Mouse (Mus musculus) hindbrain, embryonic 16.5 days (tissue): Measurements from ENCODE around the gene Stoml3. TPM values are rescaled to one million over a fixed set of nuclear protein-coding genes. Genes with fewer than 3 reads are reported as not detected.

Source experiments
- ATAC-seq: fragments of 200-750 bp; cut with Nextera tagmentation; 2 replicates; pipeline ENCODE4 v1.8.0; 2017; ENCODE audit warnings: moderate TSS enrichment, moderate library complexity
- H3K27ac ChIP-seq: fragments of 300-500 bp; sonication (generic); 2 replicates; pipeline ENCODE4 v1.5.1; 2014; ENCODE audit warnings: low read depth, mild to moderate bottlenecking, control low read depth, low read length, moderate library complexity
- H3K27me3 ChIP-seq: fragments of 300-500 bp; sonication (generic); replicated peaks from 2 replicates; pipeline ENCODE4 v1.6.1; 2014; ENCODE audit warnings: low read length; ENCODE audit not compliant: control insufficient read depth, insufficient read depth
- H3K36me3 ChIP-seq: fragments of 300-500 bp; sonication (generic); 2 replicates; pipeline ENCODE4 v1.6.1; 2014; ENCODE audit warnings: mild to moderate bottlenecking, low read length, moderate library complexity, mixed read lengths; ENCODE audit not compliant: control insufficient read depth, insufficient read depth
- H3K4me1 ChIP-seq: fragments of 300-500 bp; sonication (generic); 2 replicates; pipeline ENCODE4 v1.6.1; 2014; ENCODE audit warnings: low read depth, low read length; ENCODE audit not compliant: control insufficient read depth, insufficient read depth
- H3K4me2 ChIP-seq: fragments of 300-500 bp; sonication (generic); 2 replicates; pipeline ENCODE4 v1.6.1; 2014; ENCODE audit warnings: mild to moderate bottlenecking, low read length, control low read depth, moderate library complexity
- H3K4me3 ChIP-seq: fragments of 300-500 bp; sonication (generic); 2 replicates; pipeline ENCODE4 v1.5.1; 2014; ENCODE audit warnings: mild to moderate bottlenecking, low read length, control low read depth, moderate library complexity
- H3K9ac ChIP-seq: fragments of 300-500 bp; sonication (generic); 2 replicates; pipeline ENCODE4 v1.6.1; 2014; ENCODE audit warnings: low read depth, mild to moderate bottlenecking, control low read depth, low read length, moderate library complexity
- H3K9me3 ChIP-seq: fragments of 300-500 bp; sonication (generic); 2 replicates; pipeline ENCODE4 v1.6.1; 2014; ENCODE audit warnings: mild to moderate bottlenecking, low read length, moderate library complexity; ENCODE audit not compliant: control insufficient read depth
- WGBS: fragments of 180-500 bp; shearing (Covaris S2); extraction: QIAGEN DNeasy Blood & Tissue Kit; methylation state at CpG from one replicate; pipeline ENCODE4 v1.1.7; 2014; 5-methylcytosine and 5-hydroxymethylcytosine counted together
- polyA plus RNA-seq: library from polyadenylated mRNA; unstranded; fragments of >200 nt; fragmentation: Nextera tagmentation; extraction: Ambion mirVana; gene quantifications from 2 replicates; pipeline ENCODE4 v1.2.1, GENCODE M21; 2015

Stoml3 gene
- polyA plus RNA-seq, 1 experiment from 2014 or later, result not detected

DNA sequence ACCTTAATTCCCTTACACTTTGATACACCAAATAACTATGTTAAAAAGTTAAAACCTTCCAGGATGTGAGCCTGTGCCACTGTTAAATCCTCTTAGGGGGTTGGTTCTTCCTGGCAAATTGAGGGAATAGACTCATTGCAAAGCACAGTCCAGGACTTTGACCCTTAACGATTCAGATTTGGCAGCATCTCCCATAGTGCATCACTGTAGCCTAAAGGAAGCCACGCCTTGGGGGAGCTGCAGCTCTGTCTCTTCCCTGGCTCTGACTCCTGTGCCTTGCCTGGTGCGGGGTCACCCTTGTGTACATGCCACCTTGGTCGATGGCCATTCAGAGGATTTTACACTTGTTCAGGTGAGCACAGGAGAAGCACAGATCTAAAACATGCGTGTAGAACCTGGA, 18.8 kb upstream of the Stoml3 start:
- H3K4me1 ChIP-seq, result peaks cover 23% of the 10 kb centered on the region
- H3K9ac ChIP-seq, result no peak overlapping the region
- no peak overlapping the region for H3K4me3 ChIP-seq
- no peak for ATAC-seq
- H3K4me2 ChIP-seq, result no peak overlapping the region
- H3K27ac ChIP-seq, result no peak overlapping the region
- H3K9me3 ChIP-seq, result no peaks in the 10 kb centered on the region
- peaks cover 21% of the 10 kb centered on the region for H3K36me3 ChIP-seq
- 89% methylated on average over 5 of the region's 5 CpGs for WGBS
- no peaks in the 10 kb centered on the region for H3K27me3 ChIP-seq

DNA sequence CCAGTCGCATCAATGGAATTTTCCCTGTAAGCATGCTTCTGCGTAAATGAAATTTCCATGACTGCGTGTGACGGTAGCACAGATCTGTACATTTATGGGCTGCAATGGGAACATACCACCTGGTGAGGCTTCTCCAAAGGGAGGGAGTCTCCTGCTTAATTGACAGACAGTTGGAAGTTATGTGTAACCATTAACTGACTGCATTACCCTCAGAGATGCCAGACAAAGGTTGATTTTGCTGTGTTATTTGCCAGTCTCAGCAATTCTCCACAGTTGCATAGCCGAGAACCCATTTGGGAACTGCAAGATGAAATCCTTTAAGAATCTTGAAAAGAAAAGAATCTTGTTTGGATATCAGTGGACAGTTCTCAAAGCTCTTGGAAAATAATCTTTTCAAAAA, 16.4 kb upstream of the Stoml3 start:
- no peak overlapping the region for H3K27ac ChIP-seq
- WGBS, result 89% methylated on average over 5 of the region's 5 CpGs
- peaks cover 28% of the 10 kb centered on the region for H3K36me3 ChIP-seq

DNA sequence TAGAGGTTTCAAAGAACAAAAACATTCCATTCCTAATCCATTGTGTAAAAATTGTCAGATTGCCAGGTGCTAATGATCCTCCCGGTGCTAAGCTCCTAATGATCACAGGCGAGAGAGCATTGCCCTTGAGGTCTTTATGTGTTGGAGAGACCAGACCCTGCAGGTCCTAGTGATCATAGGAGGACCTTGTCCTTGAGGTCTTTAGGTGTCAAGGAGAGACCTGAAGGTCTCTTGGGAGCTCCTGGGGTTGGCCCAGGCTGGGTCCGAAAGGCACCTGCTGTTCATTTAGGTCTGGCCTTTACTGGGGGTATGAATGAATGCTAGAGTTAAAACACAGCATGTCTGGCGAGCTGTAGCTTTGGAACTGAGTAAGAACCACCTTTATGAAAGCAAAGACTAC, 14.3 kb upstream of the Stoml3 start:
- WGBS, result 64% methylated on average over 4 of the region's 4 CpGs

More for the DNA sequence above, 16.4 kb upstream of the Stoml3 start:
- Histone ChIP-seq H3K4me1 (peaks cover 2% of the 10 kb centered on the region), H3K9ac (no peak overlapping the region), H3K9me3 (no peaks in the 10 kb centered on the region), H3K4me3 (no peak overlapping the region), H3K4me2 (no peak overlapping the region), H3K27me3 (no peaks in the 10 kb centered on the region)
- ATAC-seq, result no peak

DNA sequence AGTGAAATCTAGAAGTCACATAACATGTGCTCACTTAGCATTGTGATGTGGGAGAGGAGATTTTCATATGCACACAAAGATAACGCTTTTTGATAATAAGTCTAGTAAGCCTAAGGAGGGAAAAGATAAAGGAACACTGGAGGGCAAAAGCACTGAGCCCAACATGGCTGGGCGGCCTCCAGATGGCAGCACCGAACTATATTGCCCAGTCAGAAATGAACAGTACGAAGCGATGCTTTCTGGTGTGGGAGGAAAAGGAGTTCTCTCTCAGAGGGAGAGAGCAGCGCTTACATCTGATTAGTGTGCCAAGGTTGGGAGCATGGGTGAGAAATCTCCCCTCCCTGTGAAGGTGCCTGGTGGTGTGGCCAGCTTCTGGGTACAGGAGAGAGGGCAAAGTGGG, 12.6 kb upstream of the Stoml3 start:
- H3K36me3 ChIP-seq, result peaks cover 55% of the 10 kb centered on the region
- no peak overlapping the region for H3K27ac ChIP-seq
- H3K9ac ChIP-seq, result no peak overlapping the region
- no peak overlapping the region for H3K4me2 ChIP-seq
- H3K4me3 ChIP-seq, result no peak overlapping the region
- no peaks in the 10 kb centered on the region for H3K9me3 ChIP-seq
- no peaks in the 10 kb centered on the region for H3K27me3 ChIP-seq
- WGBS, result 52% methylated on average over 6 of the region's 6 CpGs
- peak; percentile 70 for ATAC-seq
- no peaks in the 10 kb centered on the region for H3K4me1 ChIP-seq

More for the DNA sequence above, 14.3 kb upstream of the Stoml3 start:
- Histone ChIP-seq H3K9me3 (no peaks in the 10 kb centered on the region), H3K36me3 (peaks cover 48% of the 10 kb centered on the region), H3K4me1 (no peaks in the 10 kb centered on the region; the same call in 1 of the 2 replicates), H3K27ac (no peak overlapping the region), H3K27me3 (no peaks in the 10 kb centered on the region), H3K4me2 (no peak overlapping the region), H3K4me3 (no peak overlapping the region), H3K9ac (no peak overlapping the region)
- no peak for ATAC-seq

DNA sequence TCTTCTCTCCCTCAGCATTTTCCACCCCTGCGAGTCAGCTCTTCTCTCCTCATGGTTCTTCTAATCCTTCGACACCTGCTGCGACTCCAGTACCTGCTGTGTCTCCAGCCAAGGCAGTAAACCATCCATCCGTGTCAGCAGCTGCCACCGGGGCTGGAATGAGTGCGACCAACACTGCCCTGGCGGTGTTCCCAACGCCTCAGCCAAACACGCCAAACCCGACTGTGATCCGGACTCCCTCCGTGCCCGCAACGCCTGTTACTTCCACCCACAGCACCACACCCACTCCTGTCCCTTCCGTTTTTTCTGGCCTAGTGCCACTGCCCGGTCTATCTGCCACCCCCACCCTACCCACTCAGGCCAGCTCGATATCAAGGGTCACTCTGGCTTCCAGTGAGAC, 11.0 kb upstream of the Stoml3 start:
- WGBS, result 78% methylated on average over 17 of the region's 17 CpGs
- H3K4me3 ChIP-seq, result no peak overlapping the region
- peak; percentile 61; the same call in 1 of the 2 replicates for ATAC-seq
- no peaks in the 10 kb centered on the region for H3K9me3 ChIP-seq
- H3K4me1 ChIP-seq, result no peaks in the 10 kb centered on the region
- H3K9ac ChIP-seq, result no peak overlapping the region
- peaks cover 56% of the 10 kb centered on the region for H3K36me3 ChIP-seq
- no peaks in the 10 kb centered on the region for H3K27me3 ChIP-seq
- H3K27ac ChIP-seq, result no peak overlapping the region
- H3K4me2 ChIP-seq, result no peak overlapping the region

DNA sequence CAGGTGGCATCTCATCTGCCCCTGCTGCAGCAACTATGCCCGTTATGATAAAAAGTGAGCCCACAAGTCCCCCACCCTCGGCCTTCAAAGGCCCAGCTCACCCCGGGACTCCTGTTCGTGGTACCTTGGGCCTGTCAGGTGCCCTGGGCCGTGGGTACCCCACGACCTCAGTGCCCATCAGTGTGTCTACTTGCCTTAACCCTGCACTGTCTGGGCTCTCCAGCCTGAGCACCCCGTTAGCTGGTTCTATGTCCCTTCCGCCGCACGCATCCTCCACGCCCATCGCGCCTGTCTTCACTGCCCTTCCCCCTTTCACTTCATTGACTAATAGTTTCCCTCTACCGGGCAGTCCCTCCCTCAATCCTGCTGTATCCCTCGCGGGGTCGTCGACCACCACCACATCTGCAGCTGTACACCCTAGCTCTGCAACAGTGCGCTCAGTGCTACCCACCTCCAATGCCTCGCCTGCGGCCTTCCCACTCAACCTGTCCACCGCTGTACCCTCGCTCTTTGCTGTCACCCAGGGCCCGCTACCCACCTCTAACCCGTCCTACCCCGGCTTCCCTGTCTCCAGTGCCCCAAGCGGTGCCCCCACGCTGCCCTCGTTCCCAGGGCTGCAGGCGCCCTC, 9.9 kb upstream of the Stoml3 start:
- 97% methylated on average over 30 of the region's 30 CpGs for WGBS
- Histone ChIP-seq H3K4me2 (no peak overlapping the region), H3K27ac (no peak overlapping the region), H3K4me3 (no peak overlapping the region), H3K36me3 (peaks cover 47% of the 10 kb centered on the region), H3K9me3 (no peaks in the 10 kb centered on the region), H3K9ac (no peak overlapping the region), H3K27me3 (no peaks in the 10 kb centered on the region), H3K4me1 (no peaks in the 10 kb centered on the region)
- 0 out of 2 replicates have a peak, but pooled peaks have one; percentile 21 for ATAC-seq

DNA sequence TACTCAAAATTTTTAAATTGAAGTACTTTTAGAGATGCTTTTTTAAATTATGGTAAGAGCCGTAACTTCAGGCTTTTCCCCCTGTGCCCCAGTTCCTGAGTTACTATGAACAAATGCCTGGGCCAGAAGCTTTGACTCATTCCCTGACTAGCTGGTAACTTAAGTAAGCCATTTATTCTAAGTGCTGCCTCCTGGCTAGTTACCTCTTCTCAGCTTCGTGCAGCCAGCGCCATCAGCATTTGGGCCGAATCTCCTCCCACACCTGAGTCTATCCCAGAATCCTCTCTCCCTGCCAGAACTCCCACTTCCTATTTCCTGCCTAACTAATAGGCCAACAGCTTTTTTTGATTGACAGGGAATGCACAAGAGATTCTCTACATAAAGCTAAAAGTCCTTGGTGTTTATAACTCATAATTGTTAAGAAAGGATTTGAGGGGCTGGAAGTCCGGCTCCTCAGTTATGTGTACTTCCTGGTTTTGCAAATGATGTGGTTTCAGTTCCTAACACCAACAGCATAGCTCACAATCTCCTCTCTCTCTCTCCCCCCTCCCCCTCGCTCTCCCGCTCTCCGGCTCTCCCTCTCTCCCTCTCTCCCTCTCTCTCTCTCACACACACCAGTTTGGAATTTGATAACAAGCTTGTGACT, 4.9 kb upstream of the Stoml3 start:
- H3K4me3 ChIP-seq, result no peak overlapping the region
- WGBS, result 93% methylated on average over 8 of the region's 8 CpGs
- no peaks in the 10 kb centered on the region for H3K9me3 ChIP-seq
- H3K4me1 ChIP-seq, result no peaks in the 10 kb centered on the region
- H3K4me2 ChIP-seq, result no peak overlapping the region
- no peak for ATAC-seq
- no peaks in the 10 kb centered on the region for H3K27me3 ChIP-seq
- no peak overlapping the region for H3K27ac ChIP-seq
- H3K9ac ChIP-seq, result no peak overlapping the region
- H3K36me3 ChIP-seq, result peaks cover 24% of the 10 kb centered on the region

DNA sequence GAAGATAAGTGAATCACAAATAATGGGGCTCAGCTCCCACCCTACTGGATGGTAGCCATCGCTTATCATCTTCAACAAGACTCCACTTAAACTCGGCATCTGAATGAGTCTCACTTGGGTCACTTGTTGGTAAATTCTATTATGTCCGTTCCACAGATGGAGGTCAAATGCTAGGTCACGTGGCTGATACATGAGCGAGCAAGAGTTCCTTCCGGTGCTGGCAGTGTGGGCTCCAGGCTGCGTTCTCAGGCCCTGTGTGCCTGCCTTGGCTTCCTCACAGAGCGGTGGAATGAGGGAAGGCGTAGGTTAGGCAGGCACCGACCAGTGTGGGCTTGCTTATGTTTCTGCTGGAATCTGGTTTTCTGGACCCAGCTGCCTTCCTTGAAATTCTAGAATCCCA, 1.9 kb upstream of the Stoml3 start:
- Histone ChIP-seq H3K36me3 (0 out of 2 replicates have a peak, but pooled peaks cover 6% of the 10 kb centered on the region), H3K4me1 (no peaks in the 10 kb centered on the region), H3K9me3 (no peaks in the 10 kb centered on the region), H3K4me3 (no peak overlapping the region), H3K27ac (no peak overlapping the region), H3K9ac (no peak overlapping the region), H3K27me3 (no peaks in the 10 kb centered on the region), H3K4me2 (no peak overlapping the region)
- no peak for ATAC-seq
- 81% methylated on average over 10 of the region's 10 CpGs for WGBS

DNA sequence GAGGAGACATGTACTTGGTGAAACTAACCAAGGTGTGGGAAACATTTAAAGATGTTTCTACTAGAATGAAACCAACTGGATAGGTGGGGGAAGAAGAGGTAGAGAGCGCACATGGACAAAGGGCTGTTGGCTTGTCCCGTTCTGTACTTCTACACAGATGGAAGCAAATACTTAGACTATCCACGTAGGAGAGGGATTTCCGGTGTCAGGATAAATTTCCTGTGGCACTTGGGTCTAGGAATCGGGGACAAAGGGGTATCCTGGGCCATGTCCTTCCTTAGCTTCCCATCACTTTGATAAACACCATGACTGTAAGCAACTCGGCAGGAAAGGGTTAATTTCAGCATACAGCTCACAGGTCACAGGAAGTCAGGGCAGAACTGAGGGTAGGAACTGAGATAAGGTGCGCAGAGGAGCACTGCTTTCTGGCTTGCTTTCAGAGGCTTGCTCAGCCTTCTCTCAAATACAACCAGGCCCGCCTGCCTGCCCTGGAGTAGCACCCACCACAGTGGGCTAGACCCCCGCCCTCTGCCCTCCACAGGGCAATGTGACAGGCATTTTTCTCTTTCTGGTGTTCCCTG, 1.4 kb upstream of the Stoml3 start:
- no peak overlapping the region for H3K27ac ChIP-seq
- no peaks in the 10 kb centered on the region for H3K9me3 ChIP-seq
- no peak overlapping the region for H3K4me2 ChIP-seq
- H3K36me3 ChIP-seq, result 0 out of 2 replicates have a peak, but pooled peaks cover 3% of the 10 kb centered on the region
- H3K4me3 ChIP-seq, result no peak overlapping the region
- H3K4me1 ChIP-seq, result no peaks in the 10 kb centered on the region
- no peaks in the 10 kb centered on the region for H3K27me3 ChIP-seq
- no peak overlapping the region for H3K9ac ChIP-seq
- WGBS, result 84% methylated on average over 9 of the region's 9 CpGs
- ATAC-seq, result no peak
